Mouse (Mus musculus) forebrain, embryonic 16.5 days (tissue): ENCODE results near the gene Dnajb13. TPM values are rescaled to one million over a fixed set of nuclear protein-coding genes. Genes with fewer than 3 reads are reported as not detected.

ENCODE experiments used
- ATAC-seq: fragments of 200-750 bp; cut with Nextera tagmentation; 2 replicates; pipeline ENCODE4 v1.8.0; 2017; ENCODE audit warnings: mild to moderate bottlenecking, moderate library complexity
- H3K27ac ChIP-seq: fragments of 300-500 bp; sonication (generic); 2 replicates; pipeline ENCODE4 v1.5.1; 2014; ENCODE audit warnings: low read length, control low read depth
- H3K27me3 ChIP-seq: fragments of 300-500 bp; sonication (generic); replicated peaks from 2 replicates; pipeline ENCODE4 v1.6.1; 2014; ENCODE audit warnings: low read length; ENCODE audit not compliant: control insufficient read depth, insufficient read depth
- H3K36me3 ChIP-seq: fragments of 300-500 bp; sonication (generic); 2 replicates; pipeline ENCODE4 v1.6.1; 2014; ENCODE audit not compliant: control insufficient read depth, insufficient read depth
- H3K4me1 ChIP-seq: fragments of 300-500 bp; sonication (generic); replicated peaks from 2 replicates; pipeline ENCODE4 v1.6.1; 2014; ENCODE audit warnings: low read length; ENCODE audit not compliant: control insufficient read depth, insufficient read depth
- H3K4me2 ChIP-seq: fragments of 300-500 bp; sonication (generic); 2 replicates; pipeline ENCODE4 v1.6.1; 2014; ENCODE audit warnings: mild to moderate bottlenecking, low read length, control low read depth
- H3K4me3 ChIP-seq: fragments of 300-500 bp; sonication (generic); replicated peaks from 2 replicates; pipeline ENCODE4 v1.5.1; 2014; ENCODE audit warnings: mild to moderate bottlenecking, low read length, control low read depth
- H3K9ac ChIP-seq: fragments of 300-500 bp; sonication (generic); replicated peaks from 2 replicates; pipeline ENCODE4 v1.6.1; 2014; ENCODE audit warnings: low read depth, low read length, control low read depth
- H3K9me3 ChIP-seq: fragments of 300-500 bp; sonication (generic); 2 replicates; pipeline ENCODE4 v1.6.1; 2016; ENCODE audit warnings: low read length; ENCODE audit not compliant: control insufficient read depth
- WGBS: fragments of 180-500 bp; shearing (Covaris S2); extraction: QIAGEN DNeasy Blood & Tissue Kit; methylation state at CpG from one replicate; pipeline ENCODE4 v1.1.7; 2014; 5-methylcytosine and 5-hydroxymethylcytosine counted together
- polyA plus RNA-seq: library from polyadenylated mRNA; unstranded; fragments of >200 nt; fragmentation: Nextera tagmentation; extraction: Ambion mirVana; gene quantifications from 2 replicates; pipeline ENCODE4 v1.2.1, GENCODE M21; 2015

The Dnajb13 gene
- polyA plus RNA-seq = 3.0 and 3.3 TPM in 2 replicates

DNA sequence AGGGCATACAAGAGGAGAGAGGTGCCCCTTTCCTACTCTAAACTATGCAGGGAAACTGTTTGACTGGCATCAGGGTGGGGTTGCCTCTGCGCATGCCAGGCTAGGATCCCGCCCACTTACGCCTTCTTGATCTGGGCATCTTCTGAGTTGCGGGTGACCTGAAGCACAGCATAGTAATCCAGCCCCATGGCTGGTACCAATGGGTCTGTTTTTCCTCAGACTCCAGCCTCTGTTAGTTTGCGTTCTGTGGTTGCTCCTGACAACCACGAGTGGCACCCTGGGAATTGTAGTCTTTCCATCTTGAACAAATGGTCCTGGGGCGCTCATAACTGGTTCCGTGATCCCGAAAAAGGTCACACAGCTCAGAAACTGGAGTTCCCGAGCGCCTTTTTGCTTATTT, at the start of gene Dnajb13:
Gene Dnajb13, minus strand, starts transcription at position 388 of the 400 bp plus-strand sequence.
- H3K4me1 ChIP-seq = no peaks in the 10 kb centered on the region
- no peaks in the 10 kb centered on the region for H3K36me3 ChIP-seq
- WGBS = 51% methylated on average over 11 of the region's 11 CpGs
- H3K4me3 ChIP-seq = no peak within 1 kb of the TSS
- no peak within 1 kb of the TSS for H3K27ac ChIP-seq
- H3K4me2 ChIP-seq = peak within 1 kb of the TSS; percentile 5
- H3K27me3 ChIP-seq = no peaks in the 10 kb centered on the region
- no peak within 1 kb of the TSS for H3K9ac ChIP-seq
- no peaks in the 10 kb centered on the region for H3K9me3 ChIP-seq
- peak; percentile 38; the same call in 1 of the 2 replicates for ATAC-seq

DNA sequence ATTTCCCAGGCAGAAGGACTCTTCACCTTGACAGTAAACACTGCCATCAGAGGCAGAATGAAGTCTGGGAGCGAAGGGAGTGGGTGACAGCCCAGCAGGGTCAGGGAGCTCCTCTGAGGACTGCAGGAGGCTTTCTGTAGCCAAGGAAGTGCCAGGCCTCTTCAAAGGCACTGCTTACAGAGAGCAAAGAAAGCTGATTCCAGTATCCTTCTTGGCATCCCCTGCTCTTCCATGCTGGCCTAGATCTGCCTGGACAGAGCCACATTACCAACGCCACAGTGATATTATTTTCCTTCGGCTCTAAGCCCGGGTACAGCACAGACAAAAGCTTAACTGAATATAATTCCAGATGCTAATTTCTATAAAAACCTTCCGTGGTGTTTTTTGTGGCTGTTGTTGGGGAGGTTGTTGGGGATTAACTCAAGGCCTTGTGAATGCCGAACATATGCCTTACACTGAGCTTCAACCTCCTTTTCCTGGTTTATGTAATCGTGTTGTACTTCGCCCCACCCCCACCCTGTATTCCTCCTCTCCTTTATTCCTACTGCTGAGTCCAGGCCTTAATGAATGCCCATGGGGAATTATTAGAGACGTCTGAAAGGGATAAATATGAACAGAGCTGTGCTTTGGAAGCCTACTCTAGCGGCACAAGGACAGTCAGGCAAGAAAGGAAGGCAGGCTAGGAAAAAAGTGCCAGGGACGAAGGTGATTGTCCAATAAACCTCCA, 47.3 kb upstream of the Dnajb13 start:
- Histone ChIP-seq H3K4me1 (0 out of 2 replicates have a peak, but pooled peaks cover 3% of the 10 kb centered on the region), H3K27me3 (no peaks in the 10 kb centered on the region), H3K9me3 (no peaks in the 10 kb centered on the region), H3K4me2 (no peak overlapping the region), H3K4me3 (no peak overlapping the region), H3K36me3 (no peaks in the 10 kb centered on the region), H3K9ac (no peak overlapping the region), H3K27ac (no peak overlapping the region)
- 46% methylated on average over 11 of the region's 11 CpGs for WGBS
- ATAC-seq = no peak

DNA sequence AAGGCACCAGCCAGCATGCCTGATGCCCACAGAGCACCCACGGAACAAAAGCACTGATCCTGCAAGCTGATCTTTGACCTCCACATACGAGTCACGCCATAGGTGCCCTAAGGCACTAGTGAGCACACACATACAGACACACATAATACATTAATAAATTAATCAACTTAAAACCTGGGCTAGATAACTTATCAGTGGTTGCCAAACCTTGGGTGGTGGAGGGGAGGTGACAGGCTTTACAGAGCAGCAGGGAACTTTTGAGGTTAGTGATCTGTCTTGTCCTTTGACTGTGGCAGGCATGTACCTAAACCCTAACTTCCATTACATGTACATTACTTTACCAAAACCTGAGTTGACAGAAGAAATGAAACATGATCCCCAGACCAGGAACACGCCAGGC, 44.6 kb upstream of the Dnajb13 start:
- no peak for ATAC-seq
- peaks cover 19% of the 10 kb centered on the region for H3K4me1 ChIP-seq
- WGBS = 88% methylated on average over 4 of the region's 4 CpGs

DNA sequence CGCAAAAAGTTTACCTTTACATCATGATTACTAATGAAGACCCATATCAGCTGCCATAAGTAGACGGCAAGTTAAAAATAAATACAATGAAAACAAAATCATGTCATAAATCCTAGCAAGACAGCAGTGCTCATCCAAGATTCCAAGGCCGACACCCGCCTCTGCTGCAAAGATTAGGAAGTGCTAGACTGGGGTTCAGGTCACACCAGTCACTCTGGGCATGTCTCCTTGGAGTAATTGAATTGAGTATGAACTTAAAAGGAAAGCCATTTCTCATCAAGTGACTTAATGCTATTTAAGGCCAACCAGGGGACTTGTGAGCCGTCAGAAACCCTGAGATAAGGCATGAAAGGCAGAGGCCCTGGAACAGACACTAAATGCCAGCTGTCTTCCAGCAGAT, 42.5 kb upstream of the Dnajb13 start:
- WGBS = 91% methylated on average over 5 of the region's 5 CpGs
- ATAC-seq = no peak
- no peaks in the 10 kb centered on the region for H3K9me3 ChIP-seq

More for the DNA sequence above, 44.6 kb upstream of the Dnajb13 start:
- Histone ChIP-seq H3K36me3 (no peaks in the 10 kb centered on the region), H3K27ac (no peak overlapping the region), H3K9ac (no peak overlapping the region), H3K4me2 (no peak overlapping the region), H3K27me3 (no peaks in the 10 kb centered on the region), H3K4me3 (no peak overlapping the region), H3K9me3 (no peaks in the 10 kb centered on the region)

DNA sequence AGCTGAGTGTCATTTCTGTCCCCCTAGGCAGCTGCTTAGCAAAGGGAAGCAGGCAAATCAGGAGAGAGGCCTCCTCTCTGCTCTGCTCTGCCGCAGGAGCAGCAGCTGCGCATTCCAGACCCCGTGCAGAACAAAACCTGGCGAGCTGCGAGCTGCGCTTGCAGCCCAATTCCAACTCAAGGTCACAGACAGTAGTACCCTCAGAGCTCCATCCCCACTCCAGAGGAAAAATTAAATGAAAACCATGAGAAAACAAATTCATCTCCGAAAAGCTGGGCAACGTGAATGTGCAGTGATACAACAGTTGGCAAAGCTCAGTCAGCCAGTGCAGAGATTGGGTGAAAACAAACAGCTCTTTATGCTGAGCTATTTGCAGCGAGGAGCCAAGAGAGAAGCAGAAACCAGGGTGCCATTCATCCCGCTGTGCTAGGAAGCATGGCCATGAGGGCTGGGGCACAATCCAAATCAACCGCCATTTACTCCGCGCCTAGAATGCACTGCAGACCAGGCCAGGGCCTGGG, 40.7 kb upstream of the Dnajb13 start:
- Histone ChIP-seq H3K27me3 (no peaks in the 10 kb centered on the region), H3K27ac (peak overlapping the region; percentile 91), H3K9me3 (no peaks in the 10 kb centered on the region), H3K4me3 (peak overlapping the region; percentile 6; the same call in 1 of the 2 replicates), H3K4me2 (peak overlapping the region; percentile 40), H3K4me1 (peaks cover 16% of the 10 kb centered on the region), H3K9ac (peak overlapping the region; percentile 35; the same call in 1 of the 2 replicates), H3K36me3 (no peaks in the 10 kb centered on the region)
- ATAC-seq = peak; percentile 92
- 5% methylated on average over 13 of the region's 13 CpGs for WGBS

More for the DNA sequence above, 42.5 kb upstream of the Dnajb13 start:
- Histone ChIP-seq H3K4me1 (peaks cover 16% of the 10 kb centered on the region), H3K36me3 (no peaks in the 10 kb centered on the region), H3K27ac (no peak overlapping the region), H3K9ac (no peak overlapping the region), H3K4me2 (no peak overlapping the region), H3K27me3 (no peaks in the 10 kb centered on the region), H3K4me3 (no peak overlapping the region)

DNA sequence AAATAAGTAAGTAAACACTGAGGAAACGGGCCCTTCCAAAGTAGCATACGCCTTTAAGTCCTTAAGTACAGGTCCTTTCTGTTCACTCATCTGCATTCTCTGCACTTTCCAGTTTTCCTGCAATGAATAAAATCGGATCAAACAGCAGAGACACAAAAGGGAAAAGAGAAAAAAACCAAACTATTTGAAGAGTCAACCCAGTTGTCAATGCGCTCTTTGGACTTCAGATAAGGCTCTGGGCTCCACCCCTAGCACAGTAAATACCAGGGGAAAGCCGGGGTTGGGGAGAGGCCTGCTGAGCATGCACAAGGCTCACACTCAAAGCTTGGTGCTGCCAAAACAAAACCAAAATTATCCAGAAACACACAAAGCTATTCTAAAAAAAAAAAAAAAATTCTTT, 40.2 kb upstream of the Dnajb13 start:
- H3K36me3 ChIP-seq = no peaks in the 10 kb centered on the region
- peaks cover 16% of the 10 kb centered on the region for H3K4me1 ChIP-seq
- H3K4me3 ChIP-seq = no peak overlapping the region
- H3K27me3 ChIP-seq = no peaks in the 10 kb centered on the region
- peak overlapping the region; percentile 91 for H3K27ac ChIP-seq
- H3K4me2 ChIP-seq = no peak overlapping the region
- 38% methylated on average over 5 of the region's 5 CpGs for WGBS
- ATAC-seq = no peak
- no peak overlapping the region for H3K9ac ChIP-seq
- no peaks in the 10 kb centered on the region for H3K9me3 ChIP-seq

DNA sequence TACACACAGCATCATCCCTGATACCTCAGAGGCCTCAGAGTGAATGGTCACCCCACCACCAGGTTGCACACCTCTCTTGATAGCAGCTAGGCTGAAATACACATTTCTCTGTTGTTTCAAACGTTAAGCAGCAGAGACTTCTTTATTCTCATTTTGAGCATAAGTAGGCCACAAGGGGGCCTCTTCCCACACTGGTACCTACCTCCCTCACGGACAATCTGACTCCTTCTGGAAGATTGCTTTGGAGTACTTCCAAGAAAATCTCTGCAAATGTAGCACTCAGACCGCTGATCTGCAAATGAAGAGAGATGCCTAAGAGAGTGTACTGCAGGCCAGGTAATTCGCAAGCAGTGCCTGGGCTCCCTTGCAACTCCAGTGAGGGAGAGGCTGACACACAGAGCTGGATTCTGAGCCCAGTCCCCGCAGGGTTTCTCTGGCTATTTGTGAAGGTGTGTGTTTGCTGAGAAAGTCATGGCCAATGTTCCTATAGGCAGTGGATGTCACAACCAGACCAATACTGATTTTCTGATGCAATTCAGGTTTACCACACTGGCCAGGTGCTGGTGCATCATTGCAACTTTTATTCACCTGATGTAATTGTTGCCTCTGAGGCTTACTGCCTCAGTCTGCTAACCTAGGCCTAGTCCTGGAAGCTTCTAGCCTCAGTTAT, 35.7 kb upstream of the Dnajb13 start:
- Histone ChIP-seq H3K4me1 (peaks cover 10% of the 10 kb centered on the region), H3K27me3 (no peaks in the 10 kb centered on the region), H3K4me2 (no peak overlapping the region), H3K9ac (no peak overlapping the region), H3K36me3 (no peaks in the 10 kb centered on the region), H3K27ac (no peak overlapping the region), H3K9me3 (no peaks in the 10 kb centered on the region), H3K4me3 (no peak overlapping the region)
- WGBS = 43% methylated on average over 5 of the region's 5 CpGs
- ATAC-seq = 0 out of 2 replicates have a peak, but pooled peaks have one; percentile 29

DNA sequence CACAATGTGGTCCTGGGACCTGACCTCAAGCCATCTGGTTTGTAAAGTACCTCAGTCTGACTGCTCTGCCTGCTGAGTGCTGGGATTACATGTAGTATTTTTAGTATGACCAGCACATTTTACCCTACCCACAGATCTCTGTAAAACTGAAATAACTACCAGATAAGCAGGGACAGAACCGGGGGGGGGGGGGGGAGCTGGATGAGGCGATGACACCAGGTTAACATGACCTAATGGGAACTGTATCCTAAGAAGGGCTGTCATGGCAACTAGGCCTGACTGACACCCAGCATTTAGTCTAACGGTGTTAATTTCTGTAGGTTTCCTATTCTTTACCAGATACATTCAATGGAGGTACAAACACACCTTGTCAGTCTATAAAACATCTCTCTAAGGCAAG, 35.0 kb upstream of the Dnajb13 start:
- WGBS = 98% methylated on average over 3 of the region's 3 CpGs
- no peak for ATAC-seq
- Histone ChIP-seq H3K4me2 (no peak overlapping the region), H3K4me3 (no peak overlapping the region), H3K36me3 (no peaks in the 10 kb centered on the region), H3K27ac (no peak overlapping the region), H3K27me3 (no peaks in the 10 kb centered on the region), H3K9me3 (no peaks in the 10 kb centered on the region), H3K4me1 (peaks cover 3% of the 10 kb centered on the region), H3K9ac (no peak overlapping the region)

DNA sequence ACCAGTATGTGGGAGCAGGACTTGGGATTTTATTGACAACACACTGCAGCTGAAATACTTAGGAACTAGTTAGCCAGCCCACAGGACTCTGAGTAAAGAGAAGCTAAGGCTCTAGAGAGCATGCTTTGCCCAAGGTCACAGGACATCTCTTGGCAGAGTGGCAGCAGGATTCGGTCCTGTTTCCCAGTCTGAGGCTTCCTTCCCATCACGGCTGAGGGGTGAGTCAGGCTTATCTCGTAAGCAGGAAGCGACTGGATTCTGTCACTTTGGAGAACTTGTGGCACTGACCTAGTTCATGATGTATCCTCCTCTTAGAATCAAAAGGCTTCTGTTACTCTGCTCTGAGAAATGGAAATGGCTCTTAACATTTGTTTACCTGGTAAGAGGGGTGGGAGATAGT, 32.9 kb upstream of the Dnajb13 start:
- H3K4me2 ChIP-seq = no peak overlapping the region
- H3K9me3 ChIP-seq = no peaks in the 10 kb centered on the region
- 81% methylated on average over 4 of the region's 4 CpGs for WGBS
- ATAC-seq = no peak
- no peaks in the 10 kb centered on the region for H3K27me3 ChIP-seq
- no peak overlapping the region for H3K9ac ChIP-seq
- no peaks in the 10 kb centered on the region for H3K4me1 ChIP-seq
- H3K36me3 ChIP-seq = no peaks in the 10 kb centered on the region
- no peak overlapping the region for H3K4me3 ChIP-seq
- no peak overlapping the region for H3K27ac ChIP-seq
